Mouse (Mus musculus) liver, adult 2 months (tissue): ENCODE data around the gene Gtpbp8. TPM values are rescaled to one million over a fixed set of nuclear protein-coding genes. Genes with fewer than 3 reads are reported as not detected.

Experiments
- DNase-seq: peaks from one replicate; pipeline ENCODE4 v3.0.0-alpha.2; 2011; ENCODE audit warnings: low read depth, low spot score; ENCODE audit errors: extremely low read depth
- H3K27ac ChIP-seq: fragments of 200-500 bp; replicated peaks from 2 replicates; pipeline ENCODE4 v1.5.1; 2012; ENCODE audit warnings: low read depth, mild to moderate bottlenecking, control low read depth, inconsistent platforms, low read length; ENCODE audit not compliant: insufficient read depth
- H3K27me3 ChIP-seq: fragments of 200-500 bp; 2 replicates; pipeline ENCODE4 v1.6.1; 2012; ENCODE audit warnings: mild to moderate bottlenecking, moderate library complexity, low read length, inconsistent platforms; ENCODE audit not compliant: control insufficient read depth, insufficient read depth
- H3K36me3 ChIP-seq: fragments of 200-500 bp; 2 replicates; pipeline ENCODE4 v1.6.1; 2012; ENCODE audit warnings: low read length, inconsistent platforms; ENCODE audit not compliant: control insufficient read depth, insufficient read depth
- H3K4me1 ChIP-seq: fragments of 200-500 bp; 2 replicates; pipeline ENCODE4 v1.6.1; 2011; ENCODE audit warnings: low read length; ENCODE audit not compliant: control insufficient read depth, insufficient read depth
- H3K4me3 ChIP-seq: fragments of 200-500 bp; 2 replicates; pipeline ENCODE4 v1.5.1; 2011; ENCODE audit warnings: low read depth, mild to moderate bottlenecking, control low read depth, low read length, moderate library complexity; ENCODE audit not compliant: insufficient read depth
- H3K79me2 ChIP-seq: fragments of 200-500 bp; 2 replicates; pipeline ENCODE4 v1.6.1; 2012; ENCODE audit warnings: inconsistent platforms, mild to moderate bottlenecking, low read length, moderate library complexity; ENCODE audit not compliant: control insufficient read depth, insufficient read depth
- H3K9ac ChIP-seq: fragments of 200-500 bp; 2 replicates; pipeline ENCODE4 v1.6.1; 2012; ENCODE audit warnings: low read depth, mild to moderate bottlenecking, control low read depth, inconsistent platforms, low read length
- CTCF ChIP-seq: fragments of 200-500 bp; IDR thresholded peaks from 2 replicates; pipeline ENCODE4 v1.5.1; 2011; ENCODE audit warnings: low read depth, low read length, control low read depth
- POLR2A ChIP-seq: fragments of 200-500 bp; IDR thresholded peaks from 2 replicates; pipeline ENCODE4 v1.6.1; 2011; ENCODE audit warnings: low read length, control low read depth; ENCODE audit not compliant: insufficient read depth; ENCODE audit errors: extremely low read depth
- WGBS: fragments of 180-500 bp; shearing (Covaris S2); methylation state at CpG from one replicate; pipeline ENCODE4 v1.1.7; 2018; 5-methylcytosine and 5-hydroxymethylcytosine counted together
- polyA plus RNA-seq: library from polyadenylated mRNA; depleted of rRNA; stranded (reverse); fragments of >200 nt; gene quantifications from 2 replicates; pipeline ENCODE4 v1.2.3, GENCODE M21; 2012
- total RNA-seq: library from RNA; depleted of rRNA; stranded (reverse); fragments of >200 nt; gene quantifications from 2 replicates; pipeline ENCODE4 v1.2.3, GENCODE M21; 2014

Gtpbp8 gene
- total and polyA plus RNA-seq, 2 experiments, result 3.8 to 11.2 TPM

- 51% methylated on average over 4 of the region's 4 CpGs for WGBS
- H3K9ac ChIP-seq, result no peak overlapping the region
- no peaks in the 10 kb centered on the region; the same call in 1 of the 2 replicates for H3K79me2 ChIP-seq
- no peak overlapping the region for H3K4me3 ChIP-seq
- peaks cover 70% of the 10 kb centered on the region for H3K36me3 ChIP-seq
- H3K27me3 ChIP-seq, result no peaks in the 10 kb centered on the region
- TF ChIP-seq CTCF (no peak), POLR2A (no peak)
- H3K27ac ChIP-seq, result no peak overlapping the region
- no peak for DNase-seq
- no peaks in the 10 kb centered on the region for H3K4me1 ChIP-seq
These were observed 10.0 kb downstream of the Gtpbp8 start for GRCm38 (mm10) chr16:44736118-44736517.

- H3K79me2 ChIP-seq, result no peaks in the 10 kb centered on the region; the same call in 1 of the 2 replicates
- H3K4me3 ChIP-seq, result no peak overlapping the region
- peaks cover 68% of the 10 kb centered on the region for H3K36me3 ChIP-seq
- no peaks in the 10 kb centered on the region for H3K4me1 ChIP-seq
- H3K9ac ChIP-seq, result no peak overlapping the region
- no peak for TF ChIP-seq POLR2A
- TF ChIP-seq CTCF, result no peak
- no peaks in the 10 kb centered on the region for H3K27me3 ChIP-seq
- 82% methylated on average over 5 of the region's 5 CpGs for WGBS
- DNase-seq, result no peak
- H3K27ac ChIP-seq, result no peak overlapping the region
These were observed 10.5 kb downstream of the Gtpbp8 start for GRCm38 (mm10) chr16:44735676-44736075.

- H3K27me3 ChIP-seq, result no peaks in the 10 kb centered on the region
- no peak overlapping the region for H3K4me3 ChIP-seq
- no peak overlapping the region for H3K27ac ChIP-seq
- H3K9ac ChIP-seq, result no peak overlapping the region
- peaks cover 68% of the 10 kb centered on the region for H3K36me3 ChIP-seq
- H3K4me1 ChIP-seq, result no peaks in the 10 kb centered on the region
- TF ChIP-seq CTCF, result no peak
- no peak for TF ChIP-seq POLR2A
- no peak for DNase-seq
- WGBS, result 45% methylated on average over 3 of the region's 3 CpGs
- H3K79me2 ChIP-seq, result no peaks in the 10 kb centered on the region; the same call in 1 of the 2 replicates
These were observed 12.1 kb downstream of the Gtpbp8 start for GRCm38 (mm10) chr16:44734059-44734458.

GRCm38 (mm10) chr16:44727525-44727924 lies 18.6 kb downstream of the Gtpbp8 start:
- Histone ChIP-seq H3K36me3 (peaks cover 18% of the 10 kb centered on the region), H3K4me1 (peaks cover 10% of the 10 kb centered on the region), H3K79me2 (no peaks in the 10 kb centered on the region; the same call in 1 of the 2 replicates), H3K9ac (no peak overlapping the region), H3K4me3 (no peak overlapping the region), H3K27me3 (no peaks in the 10 kb centered on the region), H3K27ac (no peak overlapping the region)
- no peak for TF ChIP-seq POLR2A
- TF ChIP-seq CTCF, result no peak
- 98% methylated on average over 3 of the region's 3 CpGs for WGBS
- no peak for DNase-seq

- Histone ChIP-seq H3K9ac (peak overlapping the region; percentile 49), H3K4me3 (peak overlapping the region; percentile 99), H3K27ac (peak overlapping the region; percentile 89), H3K79me2 (no peaks in the 10 kb centered on the region; the same call in 1 of the 2 replicates), H3K36me3 (peaks cover 6% of the 10 kb centered on the region; the same call in 1 of the 2 replicates), H3K27me3 (no peaks in the 10 kb centered on the region), H3K4me1 (peaks cover 10% of the 10 kb centered on the region)
- peak; percentile 83 for DNase-seq
- WGBS, result 8% methylated on average over 14 of the region's 14 CpGs
- peak; percentile 79 for TF ChIP-seq CTCF
- no peak for TF ChIP-seq POLR2A
These were observed 20.6 kb downstream of the Gtpbp8 start for GRCm38 (mm10) chr16:44725286-44726223.

- Histone ChIP-seq H3K36me3 (peaks cover 7% of the 10 kb centered on the region; the same call in 1 of the 2 replicates), H3K4me3 (peak overlapping the region; percentile 99), H3K4me1 (peaks cover 10% of the 10 kb centered on the region), H3K9ac (peak overlapping the region; percentile 90), H3K27ac (peak overlapping the region; percentile 89), H3K27me3 (no peaks in the 10 kb centered on the region), H3K79me2 (no peaks in the 10 kb centered on the region; the same call in 1 of the 2 replicates)
- peak; percentile 59 for DNase-seq
- WGBS, result under 1% methylated on average over 14 of the region's 14 CpGs
- TF ChIP-seq POLR2A, result no peak
- no peak for TF ChIP-seq CTCF
These were observed 21.3 kb downstream of the Gtpbp8 start for GRCm38 (mm10) chr16:44724847-44725246.
